Mouse (Mus musculus) hindbrain, embryonic 14.5 days (tissue): ENCODE data around the gene Slc30a2. TPM values are rescaled to one million over a fixed set of nuclear protein-coding genes. Genes with fewer than 3 reads are reported as not detected.

Experiments
- ATAC-seq: fragments of 200-750 bp; cut with Nextera tagmentation; 2 replicates; pipeline ENCODE4 v1.8.0; 2017; ENCODE audit warnings: moderate number of reproducible peaks, mild to moderate bottlenecking, moderate TSS enrichment, moderate library complexity; ENCODE audit not compliant: low FRiP score
- DNase-seq: peaks from one replicate; pipeline ENCODE4 v3.0.0-alpha.2; 2015; ENCODE audit warnings: low spot score
- H3K27ac ChIP-seq: fragments of 300-500 bp; sonication (generic); 2 replicates; pipeline ENCODE4 v1.5.1; 2014; ENCODE audit warnings: mild to moderate bottlenecking, moderate library complexity
- H3K27me3 ChIP-seq: fragments of 300-500 bp; sonication (generic); 2 replicates; pipeline ENCODE4 v1.6.1; 2014; ENCODE audit warnings: mild to moderate bottlenecking, low read length, mixed read lengths; ENCODE audit not compliant: control insufficient read depth, insufficient read depth
- H3K36me3 ChIP-seq: fragments of 300-500 bp; sonication (generic); replicated peaks from 2 replicates; pipeline ENCODE4 v1.6.1; 2014; ENCODE audit not compliant: control insufficient read depth, insufficient read depth
- H3K4me1 ChIP-seq: fragments of 300-500 bp; sonication (generic); replicated peaks from 2 replicates; pipeline ENCODE4 v1.6.1; 2014; ENCODE audit warnings: antibody characterized with exemption, low read length, mixed read lengths; ENCODE audit not compliant: control insufficient read depth, insufficient read depth
- H3K4me2 ChIP-seq: fragments of 300-500 bp; sonication (generic); replicated peaks from 2 replicates; pipeline ENCODE4 v1.6.1; 2014; ENCODE audit warnings: mild to moderate bottlenecking, moderate library complexity
- H3K4me3 ChIP-seq: fragments of 300-500 bp; sonication (generic); replicated peaks from 2 replicates; pipeline ENCODE4 v1.5.1; 2014; ENCODE audit warnings: mild to moderate bottlenecking, low read length
- H3K9ac ChIP-seq: fragments of 300-500 bp; sonication (generic); 2 replicates; pipeline ENCODE4 v1.6.1; 2014
- H3K9me3 ChIP-seq: fragments of 300-500 bp; sonication (generic); 2 replicates; pipeline ENCODE4 v1.6.1; 2016; ENCODE audit warnings: low read length; ENCODE audit not compliant: control insufficient read depth
- WGBS: fragments of 180-500 bp; shearing (Covaris S2); extraction: QIAGEN DNeasy Blood & Tissue Kit; methylation state at CpG from one replicate; pipeline ENCODE4 v1.1.7; 2014; 5-methylcytosine and 5-hydroxymethylcytosine counted together
- polyA plus RNA-seq: library from polyadenylated mRNA; unstranded; fragments of >200 nt; fragmentation: Nextera tagmentation; extraction: Ambion mirVana; gene quantifications from 2 replicates; pipeline ENCODE4 v1.2.1, GENCODE M21; 2014

The Slc30a2 gene
- polyA plus RNA-seq, 1 experiment from 2014 or later, result 0.13 TPM

- Histone ChIP-seq H3K9me3 (no peaks in the 10 kb centered on the region), H3K4me3 (no peak overlapping the region), H3K4me1 (peaks cover 8% of the 10 kb centered on the region), H3K27me3 (no peaks in the 10 kb centered on the region), H3K27ac (no peak overlapping the region), H3K4me2 (no peak overlapping the region), H3K9ac (no peak overlapping the region), H3K36me3 (no peaks in the 10 kb centered on the region)
- ATAC-seq (no peak), DNase-seq (no peak)
- WGBS, result 80% methylated on average over 2 of the region's 2 CpGs
Measured at GRCm38 (mm10) chr4:134306963-134307362, 36.0 kb upstream of the Slc30a2 start.

- Histone ChIP-seq H3K9me3 (no peaks in the 10 kb centered on the region), H3K4me1 (peaks cover 8% of the 10 kb centered on the region), H3K4me2 (peak overlapping the region; percentile 30), H3K27ac (no peak overlapping the region), H3K9ac (no peak overlapping the region), H3K36me3 (no peaks in the 10 kb centered on the region), H3K27me3 (no peaks in the 10 kb centered on the region), H3K4me3 (no peak overlapping the region)
- no peak for ATAC-seq
- WGBS, result 12% methylated on average over 12 of the region's 12 CpGs
- peak; percentile 44 for DNase-seq
Measured at GRCm38 (mm10) chr4:134307367-134308072, 35.5 kb upstream of the Slc30a2 start.

- H3K4me3 ChIP-seq, result no peak overlapping the region
- H3K9me3 ChIP-seq, result no peaks in the 10 kb centered on the region
- H3K27me3 ChIP-seq, result no peaks in the 10 kb centered on the region
- DNase-seq (no peak), ATAC-seq (no peak)
- no peaks in the 10 kb centered on the region for H3K36me3 ChIP-seq
- no peak overlapping the region for H3K27ac ChIP-seq
- H3K4me2 ChIP-seq, result no peak overlapping the region
- H3K9ac ChIP-seq, result no peak overlapping the region
- WGBS, result 90% methylated on average over 7 of the region's 7 CpGs
- peaks cover 8% of the 10 kb centered on the region for H3K4me1 ChIP-seq
Measured at GRCm38 (mm10) chr4:134310106-134310505, 32.9 kb upstream of the Slc30a2 start.

- Histone ChIP-seq H3K4me1 (peaks cover 8% of the 10 kb centered on the region), H3K9ac (no peak overlapping the region), H3K9me3 (no peaks in the 10 kb centered on the region), H3K27me3 (no peaks in the 10 kb centered on the region), H3K36me3 (no peaks in the 10 kb centered on the region), H3K4me3 (no peak overlapping the region), H3K4me2 (no peak overlapping the region), H3K27ac (no peak overlapping the region)
- 94% methylated on average over 9 of the region's 9 CpGs for WGBS
- ATAC-seq (no peak), DNase-seq (no peak)
Measured at GRCm38 (mm10) chr4:134310656-134311055, 32.3 kb upstream of the Slc30a2 start.

- Histone ChIP-seq H3K4me1 (peaks cover 8% of the 10 kb centered on the region), H3K4me3 (no peak overlapping the region), H3K27me3 (no peaks in the 10 kb centered on the region), H3K27ac (no peak overlapping the region), H3K9me3 (no peaks in the 10 kb centered on the region), H3K9ac (no peak overlapping the region), H3K4me2 (no peak overlapping the region), H3K36me3 (no peaks in the 10 kb centered on the region)
- 80% methylated on average over 9 of the region's 9 CpGs for WGBS
- ATAC-seq (no peak), DNase-seq (no peak)
Measured at GRCm38 (mm10) chr4:134311784-134312183, 31.2 kb upstream of the Slc30a2 start.

- ATAC-seq, result no peak
- WGBS, result 98% methylated on average over 5 of the region's 5 CpGs
Measured at GRCm38 (mm10) chr4:134312341-134312740, 30.6 kb upstream of the Slc30a2 start.

GRCm38 (mm10) chr4:134312901-134313300 lies 30.1 kb upstream of the Slc30a2 start:
- H3K36me3 ChIP-seq, result no peaks in the 10 kb centered on the region
- WGBS, result 95% methylated on average over 6 of the region's 6 CpGs
- DNase-seq, result no peak
- H3K27me3 ChIP-seq, result no peaks in the 10 kb centered on the region
- peaks cover under 1% of the 10 kb centered on the region; the same call in 1 of the 2 replicates for H3K4me1 ChIP-seq
- ATAC-seq, result no peak
- H3K27ac ChIP-seq, result no peak overlapping the region
- H3K4me3 ChIP-seq, result no peak overlapping the region
- no peak overlapping the region for H3K9ac ChIP-seq
- no peaks in the 10 kb centered on the region for H3K9me3 ChIP-seq
- no peak overlapping the region for H3K4me2 ChIP-seq

More at GRCm38 (mm10) chr4:134312341-134312740, 30.6 kb upstream of the Slc30a2 start:
- no peak for DNase-seq
- H3K9ac ChIP-seq, result no peak overlapping the region
- H3K36me3 ChIP-seq, result no peaks in the 10 kb centered on the region
- H3K4me1 ChIP-seq, result peaks cover 6% of the 10 kb centered on the region
- no peak overlapping the region for H3K27ac ChIP-seq
- no peaks in the 10 kb centered on the region for H3K9me3 ChIP-seq
- no peak overlapping the region for H3K4me2 ChIP-seq
- no peaks in the 10 kb centered on the region for H3K27me3 ChIP-seq
- no peak overlapping the region for H3K4me3 ChIP-seq

GRCm38 (mm10) chr4:134314081-134314655 lies 28.8 kb upstream of the Slc30a2 start:
- H3K4me2 ChIP-seq, result no peak overlapping the region
- no peaks in the 10 kb centered on the region for H3K4me1 ChIP-seq
- no peaks in the 10 kb centered on the region for H3K9me3 ChIP-seq
- no peak overlapping the region for H3K9ac ChIP-seq
- H3K4me3 ChIP-seq, result no peak overlapping the region
- ATAC-seq, result no peak
- H3K27me3 ChIP-seq, result no peaks in the 10 kb centered on the region
- no peaks in the 10 kb centered on the region for H3K36me3 ChIP-seq
- DNase-seq, result no peak
- 82% methylated on average over 4 of the region's 4 CpGs for WGBS
- no peak overlapping the region for H3K27ac ChIP-seq

- no peak within 1 kb of the TSS for H3K27ac ChIP-seq
- DNase-seq (no peak), ATAC-seq (no peak)
- WGBS, result 38% methylated on average over 11 of the region's 11 CpGs
- no peak within 1 kb of the TSS for H3K9ac ChIP-seq
- H3K36me3 ChIP-seq, result no peaks in the 10 kb centered on the region
- no peaks in the 10 kb centered on the region for H3K27me3 ChIP-seq
- no peaks in the 10 kb centered on the region for H3K9me3 ChIP-seq
- H3K4me1 ChIP-seq, result no peaks in the 10 kb centered on the region
- H3K4me2 ChIP-seq, result no peak within 1 kb of the TSS
- no peak within 1 kb of the TSS for H3K4me3 ChIP-seq
Measured at GRCm38 (mm10) chr4:134314876-134315275, 28.1 kb upstream of the Slc30a2 start, which contains the start of gene Trim63. Gene Trim63, plus strand, starts transcription at chr4:134315120.
